Mouse (Mus musculus): Measurements from ENCODE around the gene Rbfox1. TPM values are rescaled to one million over a fixed set of nuclear protein-coding genes. Genes with fewer than 3 reads are reported as not detected.
A peak's percentile ranks its signal among the peaks of the same experiment; 100 is the strongest.

The Rbfox1 gene
- polyA plus RNA-seq, 1 experiment from 2014 or later, result 75.8 TPM

DNA sequence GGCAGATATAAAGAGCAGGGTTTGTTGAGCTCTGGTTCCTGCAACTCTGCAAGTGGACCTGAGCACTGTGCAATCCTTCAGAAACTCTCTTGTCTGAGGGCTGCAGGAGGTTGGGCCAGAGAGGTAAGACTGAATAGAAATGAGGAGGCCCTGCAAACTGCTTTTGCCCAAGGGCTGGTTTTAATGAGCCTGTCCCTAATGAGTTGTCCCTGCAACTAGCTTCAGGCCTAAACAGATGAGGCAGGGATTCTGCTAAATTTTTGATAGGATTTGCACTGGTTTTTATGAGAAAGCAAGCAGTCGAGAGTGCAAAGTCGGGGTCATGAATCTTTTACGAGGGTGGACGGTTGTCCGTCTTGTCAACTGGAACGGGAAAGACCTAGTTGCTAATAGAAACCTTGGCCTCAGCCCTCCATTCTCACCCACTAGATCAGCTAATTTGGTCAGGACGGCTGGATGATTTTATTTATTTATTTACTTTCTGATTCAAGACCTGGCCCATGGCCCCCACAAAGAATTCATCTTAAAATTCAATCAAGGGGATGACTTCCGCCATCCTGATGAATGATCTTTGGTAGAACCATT is 1279.1 kb downstream of the Rbfox1 start:
- Histone ChIP-seq H3K9ac (ENCODE audit: low read length) (no peak overlapping the region), H3K9me3 (replicated peaks; ENCODE audit: control insufficient read depth, low read length) (no peaks in the 10 kb centered on the region), H3K27ac (ENCODE audit: low read depth, low read length) (no peak overlapping the region), H3K4me2 (ENCODE audit: low read length) (no peak overlapping the region), H3K4me3 (ENCODE audit: low read depth, low read length) (no peak overlapping the region), H3K27me3 (replicated peaks; ENCODE audit: control insufficient read depth, insufficient read depth, low read length) (no peaks in the 10 kb centered on the region), H3K36me3 (ENCODE audit: control insufficient read depth, insufficient read depth, low read length) (no peaks in the 10 kb centered on the region), H3K4me1 (ENCODE audit: control insufficient read depth, insufficient read depth, low read length) (peaks cover 6% of the 10 kb centered on the region; the same call in 1 of the 2 replicates)
- 22% methylated on average over 8 of the region's 8 CpGs for WGBS
- ATAC-seq (no peak), DNase-seq (ENCODE audit: low spot score) (no peak)

DNA sequence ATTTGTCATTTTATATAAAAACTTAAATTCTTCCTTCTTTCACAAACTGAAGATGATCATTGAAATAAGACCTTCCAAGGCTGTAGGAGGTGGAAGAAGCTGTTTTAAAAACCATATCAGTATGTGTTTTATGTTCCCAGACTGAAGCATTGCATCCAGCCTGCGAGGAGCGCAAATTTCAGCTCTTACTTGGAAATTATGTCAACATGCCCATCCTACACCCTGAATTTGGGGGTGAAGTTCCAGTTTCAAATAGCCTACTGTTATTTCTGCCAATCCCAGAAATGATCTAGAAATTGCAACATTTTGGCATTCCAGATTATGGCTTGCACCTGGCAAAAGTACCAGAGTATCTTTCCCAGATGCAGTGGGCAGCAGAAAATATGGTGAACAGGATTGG is 1290.8 kb downstream of the Rbfox1 start:
- H3K36me3 ChIP-seq (ENCODE audit: control insufficient read depth, insufficient read depth, low read length), result no peaks in the 10 kb centered on the region
- no peak overlapping the region for H3K27ac ChIP-seq (ENCODE audit: low read depth, low read length)
- 99% methylated on average over 2 of the region's 2 CpGs for WGBS
- no peak for DNase-seq (ENCODE audit: low spot score)
- no peak overlapping the region for H3K4me3 ChIP-seq (ENCODE audit: low read depth, low read length)
- no peaks in the 10 kb centered on the region for H3K27me3 ChIP-seq (replicated peaks; ENCODE audit: control insufficient read depth, insufficient read depth, low read length)
- H3K9ac ChIP-seq (ENCODE audit: low read length), result no peak overlapping the region
- no peaks in the 10 kb centered on the region for H3K9me3 ChIP-seq (replicated peaks; ENCODE audit: control insufficient read depth, low read length)
- no peak for ATAC-seq
- no peak overlapping the region for H3K4me2 ChIP-seq (ENCODE audit: low read length)
- H3K4me1 ChIP-seq (ENCODE audit: control insufficient read depth, insufficient read depth, low read length), result no peaks in the 10 kb centered on the region

DNA sequence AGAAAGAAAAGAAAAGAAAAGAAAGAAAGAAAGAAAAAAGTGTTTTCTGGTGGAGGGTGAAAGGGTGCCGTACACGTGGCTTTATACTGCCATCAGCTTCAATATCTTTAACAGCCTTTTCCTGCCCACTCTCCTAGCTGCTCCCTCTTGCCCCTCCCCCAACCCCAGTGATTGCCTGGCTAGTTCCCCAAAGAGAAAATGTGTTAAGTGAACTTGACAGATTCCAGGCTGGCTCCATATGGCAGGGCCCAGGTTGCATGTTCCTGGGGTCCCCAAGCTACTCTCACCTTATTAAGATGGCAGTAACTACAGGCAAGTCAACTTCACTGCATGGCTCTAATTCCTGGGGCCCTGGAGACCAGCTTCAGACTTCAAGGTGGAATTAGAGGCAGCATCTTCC is 1302.6 kb downstream of the Rbfox1 start:
- H3K9me3 ChIP-seq (replicated peaks; ENCODE audit: control insufficient read depth, low read length), result no peaks in the 10 kb centered on the region
- H3K36me3 ChIP-seq (ENCODE audit: control insufficient read depth, insufficient read depth, low read length), result no peaks in the 10 kb centered on the region
- no peaks in the 10 kb centered on the region for H3K27me3 ChIP-seq (replicated peaks; ENCODE audit: control insufficient read depth, insufficient read depth, low read length)
- DNase-seq (ENCODE audit: low spot score), result peak; percentile 70
- H3K4me1 ChIP-seq (ENCODE audit: control insufficient read depth, insufficient read depth, low read length), result peaks cover 9% of the 10 kb centered on the region; the same call in 1 of the 2 replicates
- no peak overlapping the region for H3K9ac ChIP-seq (ENCODE audit: low read length)
- ATAC-seq, result peak; percentile 70
- no peak overlapping the region for H3K27ac ChIP-seq (ENCODE audit: low read depth, low read length)
- H3K4me3 ChIP-seq (ENCODE audit: low read depth, low read length), result no peak overlapping the region
- 52% methylated on average over 2 of the region's 2 CpGs for WGBS
- H3K4me2 ChIP-seq (ENCODE audit: low read length), result no peak overlapping the region

- H3K9ac ChIP-seq (ENCODE audit: low read length), result no peak overlapping the region
- ATAC-seq (no peak), DNase-seq (ENCODE audit: low spot score) (no peak)
- no peaks in the 10 kb centered on the region for H3K4me1 ChIP-seq (ENCODE audit: control insufficient read depth, insufficient read depth, low read length)
- no peak overlapping the region for H3K4me3 ChIP-seq (ENCODE audit: low read depth, low read length)
- H3K36me3 ChIP-seq (ENCODE audit: control insufficient read depth, insufficient read depth, low read length), result no peaks in the 10 kb centered on the region
- H3K27ac ChIP-seq (ENCODE audit: low read depth, low read length), result no peak overlapping the region
- H3K27me3 ChIP-seq (replicated peaks; ENCODE audit: control insufficient read depth, insufficient read depth, low read length), result no peaks in the 10 kb centered on the region
- no peak overlapping the region for H3K4me2 ChIP-seq (ENCODE audit: low read length)
- no peaks in the 10 kb centered on the region for H3K9me3 ChIP-seq (replicated peaks; ENCODE audit: control insufficient read depth, low read length)
- 78% methylated on average over 5 of the region's 5 CpGs for WGBS
These were observed 1308.4 kb downstream of the Rbfox1 start for GRCm38 (mm10) chr16:7193535-7193934.

DNA sequence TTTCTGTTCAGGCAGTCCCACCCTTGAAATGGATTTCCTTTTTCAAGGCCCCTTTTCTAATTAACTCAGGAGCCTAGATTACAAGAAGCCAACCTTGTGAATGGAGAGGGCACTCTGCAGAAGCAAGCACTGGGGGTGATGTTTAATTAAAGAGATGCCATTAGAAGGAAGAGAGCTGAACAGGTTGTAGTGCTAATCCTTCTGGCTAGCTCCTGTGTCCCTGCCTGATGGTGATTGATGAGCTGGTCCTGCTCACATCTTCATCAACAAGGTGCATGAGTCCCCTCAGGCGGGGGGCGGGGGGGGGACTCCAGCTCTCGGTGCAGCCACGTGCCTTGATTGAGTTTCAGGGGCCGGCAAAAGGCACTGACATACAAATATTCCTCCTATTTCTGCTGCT is 1312.8 kb downstream of the Rbfox1 start:
- Histone ChIP-seq H3K9ac (ENCODE audit: low read length) (no peak overlapping the region), H3K27me3 (replicated peaks; ENCODE audit: control insufficient read depth, insufficient read depth, low read length) (no peaks in the 10 kb centered on the region), H3K4me2 (ENCODE audit: low read length) (no peak overlapping the region), H3K9me3 (replicated peaks; ENCODE audit: control insufficient read depth, low read length) (no peaks in the 10 kb centered on the region), H3K36me3 (ENCODE audit: control insufficient read depth, insufficient read depth, low read length) (no peaks in the 10 kb centered on the region), H3K27ac (ENCODE audit: low read depth, low read length) (no peak overlapping the region), H3K4me1 (ENCODE audit: control insufficient read depth, insufficient read depth, low read length) (no peaks in the 10 kb centered on the region), H3K4me3 (ENCODE audit: low read depth, low read length) (no peak overlapping the region)
- DNase-seq (ENCODE audit: low spot score), result no peak
- 67% methylated on average over 5 of the region's 5 CpGs for WGBS
- no peak for ATAC-seq

- no peaks in the 10 kb centered on the region for H3K4me1 ChIP-seq (ENCODE audit: control insufficient read depth, insufficient read depth, low read length)
- no peak for DNase-seq (ENCODE audit: low spot score)
- H3K36me3 ChIP-seq (ENCODE audit: control insufficient read depth, insufficient read depth, low read length), result no peaks in the 10 kb centered on the region
- no peaks in the 10 kb centered on the region for H3K9me3 ChIP-seq (replicated peaks; ENCODE audit: control insufficient read depth, low read length)
- no peak overlapping the region for H3K4me3 ChIP-seq (ENCODE audit: low read depth, low read length)
- H3K9ac ChIP-seq (ENCODE audit: low read length), result no peak overlapping the region
- H3K27ac ChIP-seq (ENCODE audit: low read depth, low read length), result no peak overlapping the region
- H3K27me3 ChIP-seq (replicated peaks; ENCODE audit: control insufficient read depth, insufficient read depth, low read length), result no peaks in the 10 kb centered on the region
- 88% methylated on average over 3 of the region's 3 CpGs for WGBS
- no peak overlapping the region for H3K4me2 ChIP-seq (ENCODE audit: low read length)
- no peak for ATAC-seq
These were observed 1315.1 kb downstream of the Rbfox1 start for GRCm38 (mm10) chr16:7200239-7200638.

DNA sequence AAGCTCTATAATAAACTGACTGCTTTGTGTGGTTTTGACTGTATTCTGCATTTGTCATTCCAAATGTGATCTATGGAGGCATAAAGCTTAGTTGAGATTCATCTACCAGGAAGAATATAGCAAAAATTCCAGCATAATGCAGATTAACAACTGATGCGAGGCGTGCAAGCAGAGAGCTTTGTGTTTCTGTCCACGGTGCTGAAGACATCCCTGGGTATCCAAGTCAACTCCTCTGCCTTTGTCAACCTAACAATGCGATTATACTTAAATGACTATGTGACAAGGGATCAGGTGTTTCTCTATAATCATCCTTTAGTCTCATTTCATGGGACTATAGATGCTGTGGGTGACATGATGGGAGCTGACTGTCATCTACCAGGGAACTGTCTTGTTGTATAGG is 1316.7 kb downstream of the Rbfox1 start:
- 59% methylated on average over 4 of the region's 4 CpGs for WGBS
- H3K4me3 ChIP-seq (ENCODE audit: low read depth, low read length), result no peak overlapping the region
- H3K36me3 ChIP-seq (ENCODE audit: control insufficient read depth, insufficient read depth, low read length), result no peaks in the 10 kb centered on the region
- DNase-seq (ENCODE audit: low spot score), result no peak
- no peaks in the 10 kb centered on the region for H3K4me1 ChIP-seq (ENCODE audit: control insufficient read depth, insufficient read depth, low read length)
- H3K9me3 ChIP-seq (replicated peaks; ENCODE audit: control insufficient read depth, low read length), result no peaks in the 10 kb centered on the region
- H3K27ac ChIP-seq (ENCODE audit: low read depth, low read length), result peak overlapping the region; percentile 5; the same call in 1 of the 2 replicates
- no peak for ATAC-seq
- H3K4me2 ChIP-seq (ENCODE audit: low read length), result no peak overlapping the region
- no peak overlapping the region for H3K9ac ChIP-seq (ENCODE audit: low read length)
- H3K27me3 ChIP-seq (replicated peaks; ENCODE audit: control insufficient read depth, insufficient read depth, low read length), result no peaks in the 10 kb centered on the region

DNA sequence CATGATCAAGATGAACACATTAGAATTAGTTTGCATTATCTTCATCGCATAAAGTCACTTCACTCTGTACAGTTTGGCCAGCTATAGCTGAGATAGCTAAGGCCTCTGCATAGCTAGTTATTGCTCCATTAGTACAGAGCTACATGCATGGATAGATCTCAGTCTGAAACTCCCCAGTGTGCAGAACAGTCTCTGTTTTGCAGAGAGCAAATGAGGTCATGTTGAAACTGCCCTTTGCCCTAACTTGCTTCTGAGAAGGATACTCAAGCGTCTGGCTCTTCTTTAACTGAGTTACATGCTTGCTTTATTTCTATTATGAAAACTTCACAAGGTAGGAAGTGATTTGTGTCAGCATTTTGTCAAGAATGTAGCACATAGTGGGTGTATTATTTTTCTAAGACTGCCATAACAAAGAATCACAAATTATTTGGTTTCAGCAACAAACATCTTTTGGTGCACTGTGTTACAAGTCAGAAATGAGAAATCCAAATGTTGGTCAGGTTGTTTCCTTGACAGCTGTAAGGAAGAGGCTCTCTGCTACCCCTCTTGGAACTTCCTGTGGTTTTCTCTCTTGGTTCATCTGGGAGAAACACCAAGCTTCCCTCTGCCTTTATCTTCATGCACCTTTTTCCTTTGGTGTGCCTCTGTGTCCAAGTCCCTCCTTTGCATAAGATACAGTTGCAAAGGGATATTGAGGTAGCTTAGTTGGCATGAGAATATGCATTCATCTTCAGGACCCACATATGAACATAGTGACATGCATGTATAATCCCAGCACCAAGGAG is 1321.2 kb downstream of the Rbfox1 start:
- DNase-seq (ENCODE audit: low spot score), result no peak
- no peaks in the 10 kb centered on the region for H3K36me3 ChIP-seq (ENCODE audit: control insufficient read depth, insufficient read depth, low read length)
- no peaks in the 10 kb centered on the region for H3K27me3 ChIP-seq (replicated peaks; ENCODE audit: control insufficient read depth, insufficient read depth, low read length)
- no peak overlapping the region for H3K4me2 ChIP-seq (ENCODE audit: low read length)
- no peaks in the 10 kb centered on the region for H3K4me1 ChIP-seq (ENCODE audit: control insufficient read depth, insufficient read depth, low read length)
- no peak overlapping the region for H3K27ac ChIP-seq (ENCODE audit: low read depth, low read length)
- no peaks in the 10 kb centered on the region for H3K9me3 ChIP-seq (replicated peaks; ENCODE audit: control insufficient read depth, low read length)
- H3K4me3 ChIP-seq (ENCODE audit: low read depth, low read length), result no peak overlapping the region
- WGBS, result 80% methylated on average over 2 of the region's 2 CpGs
- H3K9ac ChIP-seq (ENCODE audit: low read length), result no peak overlapping the region
- no peak for ATAC-seq

GRCm38 (mm10) chr16:7207599-7207998 is 1322.4 kb downstream of the Rbfox1 start:
- no peak for DNase-seq (ENCODE audit: low spot score)
- Histone ChIP-seq H3K27me3 (replicated peaks; ENCODE audit: control insufficient read depth, insufficient read depth, low read length) (no peaks in the 10 kb centered on the region), H3K4me2 (ENCODE audit: low read length) (no peak overlapping the region), H3K9me3 (replicated peaks; ENCODE audit: control insufficient read depth, low read length) (no peaks in the 10 kb centered on the region), H3K4me3 (ENCODE audit: low read depth, low read length) (no peak overlapping the region), H3K4me1 (ENCODE audit: control insufficient read depth, insufficient read depth, low read length) (no peaks in the 10 kb centered on the region), H3K27ac (ENCODE audit: low read depth, low read length) (no peak overlapping the region), H3K9ac (ENCODE audit: low read length) (no peak overlapping the region), H3K36me3 (ENCODE audit: control insufficient read depth, insufficient read depth, low read length) (no peaks in the 10 kb centered on the region)
- no peak for ATAC-seq
- WGBS, result 80% methylated on average over 2 of the region's 2 CpGs
